Mouse (Mus musculus) brain, embryonic 14.5 days (tissue): ENCODE measurements around the gene Olfr1090.

ENCODE experiments used
- CTCF ChIP-seq: fragments of 200-500 bp; IDR thresholded peaks from 2 replicates; pipeline ENCODE4 v1.5.1; 2012; ENCODE audit warnings: inconsistent platforms, mild to moderate bottlenecking, moderate library complexity, borderline replicate concordance; ENCODE audit not compliant: insufficient read depth, insufficient read length; ENCODE audit errors: extremely low read depth
- POLR2A ChIP-seq: fragments of 200-500 bp; IDR thresholded peaks from 2 replicates; pipeline ENCODE4 v1.6.1; 2012; ENCODE audit warnings: mild to moderate bottlenecking, inconsistent platforms, borderline replicate concordance; ENCODE audit not compliant: poor library complexity, insufficient read depth, insufficient read length, severe bottlenecking; ENCODE audit errors: extremely low read depth

DNA sequence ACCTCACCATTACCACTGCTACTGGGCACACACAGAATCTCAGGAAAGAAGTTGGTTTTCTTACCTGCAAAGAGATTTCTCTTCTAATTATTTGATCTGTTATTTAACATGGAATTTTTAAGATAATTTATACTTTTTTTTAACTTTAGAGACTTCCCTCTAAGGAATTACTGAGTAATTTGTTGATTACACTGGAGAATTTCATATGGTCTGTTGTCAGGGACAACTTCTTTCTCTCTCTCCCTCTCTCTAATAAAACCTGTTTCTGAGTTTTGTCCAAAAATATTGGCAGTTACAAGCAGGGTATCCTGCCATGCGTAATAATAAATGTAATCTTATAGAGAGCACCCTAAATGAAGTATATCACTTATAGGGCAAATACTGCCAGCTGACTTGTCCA is at the start of gene Olfr1090:
- TF ChIP-seq CTCF (no peak), POLR2A (no peak)
